Mouse (Mus musculus): ENCODE measurements at regions not wholly inside any gene's neighbourhood (a gene's known extent, or its start where the extent isn't known, plus 50 kb on each side); places are given as distances from the start of the nearest gene placed in this dataset.
A peak's percentile ranks its signal among the peaks of the same experiment; 100 is the strongest.

- H3K36me3 ChIP-seq (ENCODE audit: control insufficient read depth, insufficient read depth, low read length) = no peaks in the 10 kb centered on the region
- no peak overlapping the region for H3K9ac ChIP-seq (ENCODE audit: low read length)
- no peaks in the 10 kb centered on the region for H3K4me1 ChIP-seq (ENCODE audit: control insufficient read depth, insufficient read depth, low read length)
- ATAC-seq (ENCODE audit: insufficient number of reproducible peaks, low FRiP score, low TSS enrichment, low read depth) = no peak
- no peak for DNase-seq (ENCODE audit: low spot score)
- H3K9me3 ChIP-seq (ENCODE audit: control insufficient read depth, low read length) = no peaks in the 10 kb centered on the region
- H3K4me2 ChIP-seq (ENCODE audit: low read depth, severe bottlenecking) = no peak overlapping the region
- H3K4me3 ChIP-seq (ENCODE audit: low read depth, low read length) = no peak overlapping the region
- no peak overlapping the region for H3K27ac ChIP-seq (replicated peaks; ENCODE audit: low read depth, low read length)
- no peaks in the 10 kb centered on the region for H3K27me3 ChIP-seq (ENCODE audit: control insufficient read depth, insufficient read depth, low read length)
These were observed 346.1 kb upstream of the Gm26657 start for GRCm38 (mm10) chr4:56393793-56394192.

GRCm38 (mm10) chr4:56387051-56387450 is 352.8 kb upstream of the Gm26657 start:
- H3K9ac ChIP-seq (ENCODE audit: low read length) = no peak overlapping the region
- no peak for ATAC-seq (ENCODE audit: insufficient number of reproducible peaks, low FRiP score, low TSS enrichment, low read depth)

DNA sequence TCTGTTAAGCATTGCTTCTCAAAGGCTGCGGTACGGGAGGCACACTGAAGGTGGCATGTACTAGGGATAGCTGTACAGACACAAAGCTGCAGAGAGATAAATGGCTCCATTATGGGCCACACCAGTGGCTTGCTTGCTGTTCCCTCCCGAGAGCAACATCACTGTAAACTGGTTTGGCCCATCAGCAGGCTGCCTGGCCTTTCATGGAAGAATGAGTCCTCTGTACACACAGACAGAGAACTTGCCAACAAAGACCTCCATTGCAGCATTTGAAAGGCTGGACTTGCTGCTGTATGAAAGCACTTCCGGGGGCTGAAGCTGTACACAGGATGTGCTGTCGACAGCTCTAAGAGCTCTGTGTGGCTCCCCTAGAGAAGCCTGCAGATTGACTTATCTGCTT is 364.1 kb upstream of the Gm26657 start:
- Histone ChIP-seq H3K27me3 (ENCODE audit: control insufficient read depth, insufficient read depth, low read length) (no peaks in the 10 kb centered on the region), H3K27ac (replicated peaks; ENCODE audit: low read depth, low read length) (no peak overlapping the region), H3K9ac (ENCODE audit: low read length) (no peak overlapping the region), H3K9me3 (ENCODE audit: control insufficient read depth, low read length) (no peaks in the 10 kb centered on the region), H3K4me3 (ENCODE audit: low read depth, low read length) (no peak overlapping the region), H3K4me1 (ENCODE audit: control insufficient read depth, insufficient read depth, low read length) (no peaks in the 10 kb centered on the region), H3K4me2 (ENCODE audit: low read depth, severe bottlenecking) (no peak overlapping the region), H3K36me3 (ENCODE audit: control insufficient read depth, insufficient read depth, low read length) (no peaks in the 10 kb centered on the region)
- no peak for ATAC-seq (ENCODE audit: insufficient number of reproducible peaks, low FRiP score, low TSS enrichment, low read depth)
- WGBS = 65% methylated on average over 5 of the region's 5 CpGs
- DNase-seq (ENCODE audit: low spot score) = peak; percentile 23

More at GRCm38 (mm10) chr4:56387051-56387450, 352.8 kb upstream of the Gm26657 start:
- no peak overlapping the region for H3K4me3 ChIP-seq (ENCODE audit: low read depth, low read length)
- no peak overlapping the region for H3K27ac ChIP-seq (replicated peaks; ENCODE audit: low read depth, low read length)
- 74% methylated on average over 3 of the region's 3 CpGs for WGBS
- no peaks in the 10 kb centered on the region for H3K36me3 ChIP-seq (ENCODE audit: control insufficient read depth, insufficient read depth, low read length)
- H3K27me3 ChIP-seq (ENCODE audit: control insufficient read depth, insufficient read depth, low read length) = no peaks in the 10 kb centered on the region
- no peak overlapping the region for H3K4me2 ChIP-seq (ENCODE audit: low read depth, severe bottlenecking)
- no peaks in the 10 kb centered on the region for H3K4me1 ChIP-seq (ENCODE audit: control insufficient read depth, insufficient read depth, low read length)
- DNase-seq (ENCODE audit: low spot score) = no peak
- H3K9me3 ChIP-seq (ENCODE audit: control insufficient read depth, low read length) = no peaks in the 10 kb centered on the region

GRCm38 (mm10) chr4:56374466-56374865 is 365.4 kb upstream of the Gm26657 start:
- no peaks in the 10 kb centered on the region for H3K27me3 ChIP-seq (ENCODE audit: control insufficient read depth, insufficient read depth, low read length)
- H3K36me3 ChIP-seq (ENCODE audit: control insufficient read depth, insufficient read depth, low read length) = no peaks in the 10 kb centered on the region
- 89% methylated on average over 3 of the region's 3 CpGs for WGBS
- H3K9me3 ChIP-seq (ENCODE audit: control insufficient read depth, low read length) = no peaks in the 10 kb centered on the region
- no peak overlapping the region for H3K4me2 ChIP-seq (ENCODE audit: low read depth, severe bottlenecking)
- H3K4me1 ChIP-seq (ENCODE audit: control insufficient read depth, insufficient read depth, low read length) = no peaks in the 10 kb centered on the region
- DNase-seq (ENCODE audit: low spot score) (peak; percentile 24), ATAC-seq (ENCODE audit: insufficient number of reproducible peaks, low FRiP score, low TSS enrichment, low read depth) (no peak)
- no peak overlapping the region for H3K27ac ChIP-seq (replicated peaks; ENCODE audit: low read depth, low read length)
- no peak overlapping the region for H3K9ac ChIP-seq (ENCODE audit: low read length)
- no peak overlapping the region for H3K4me3 ChIP-seq (ENCODE audit: low read depth, low read length)

- Histone ChIP-seq H3K4me2 (ENCODE audit: low read depth, severe bottlenecking) (no peak overlapping the region), H3K27me3 (ENCODE audit: control insufficient read depth, insufficient read depth, low read length) (no peaks in the 10 kb centered on the region), H3K27ac (replicated peaks; ENCODE audit: low read depth, low read length) (no peak overlapping the region), H3K9ac (ENCODE audit: low read length) (no peak overlapping the region), H3K4me3 (ENCODE audit: low read depth, low read length) (no peak overlapping the region), H3K36me3 (ENCODE audit: control insufficient read depth, insufficient read depth, low read length) (no peaks in the 10 kb centered on the region), H3K9me3 (ENCODE audit: control insufficient read depth, low read length) (no peaks in the 10 kb centered on the region), H3K4me1 (ENCODE audit: control insufficient read depth, insufficient read depth, low read length) (no peaks in the 10 kb centered on the region)
- no peak for DNase-seq (ENCODE audit: low spot score)
- no peak for ATAC-seq (ENCODE audit: insufficient number of reproducible peaks, low FRiP score, low TSS enrichment, low read depth)
- whole genome bisulfite sequencing = 72% methylated on average over 4 of the region's 4 CpGs
These were observed 366.1 kb upstream of the Gm26657 start for GRCm38 (mm10) chr4:56373746-56374145.

GRCm38 (mm10) chr4:56373167-56373566 is 366.7 kb upstream of the Gm26657 start:
- Histone ChIP-seq H3K27ac (replicated peaks; ENCODE audit: low read depth, low read length) (no peak overlapping the region), H3K27me3 (ENCODE audit: control insufficient read depth, insufficient read depth, low read length) (no peaks in the 10 kb centered on the region), H3K4me3 (ENCODE audit: low read depth, low read length) (no peak overlapping the region), H3K4me2 (ENCODE audit: low read depth, severe bottlenecking) (no peak overlapping the region), H3K9ac (ENCODE audit: low read length) (no peak overlapping the region), H3K36me3 (ENCODE audit: control insufficient read depth, insufficient read depth, low read length) (no peaks in the 10 kb centered on the region), H3K4me1 (ENCODE audit: control insufficient read depth, insufficient read depth, low read length) (no peaks in the 10 kb centered on the region), H3K9me3 (ENCODE audit: control insufficient read depth, low read length) (no peaks in the 10 kb centered on the region)
- ATAC-seq (ENCODE audit: insufficient number of reproducible peaks, low FRiP score, low TSS enrichment, low read depth) (no peak), DNase-seq (ENCODE audit: low spot score) (no peak)
- WGBS = 68% methylated on average over 4 of the region's 4 CpGs

DNA sequence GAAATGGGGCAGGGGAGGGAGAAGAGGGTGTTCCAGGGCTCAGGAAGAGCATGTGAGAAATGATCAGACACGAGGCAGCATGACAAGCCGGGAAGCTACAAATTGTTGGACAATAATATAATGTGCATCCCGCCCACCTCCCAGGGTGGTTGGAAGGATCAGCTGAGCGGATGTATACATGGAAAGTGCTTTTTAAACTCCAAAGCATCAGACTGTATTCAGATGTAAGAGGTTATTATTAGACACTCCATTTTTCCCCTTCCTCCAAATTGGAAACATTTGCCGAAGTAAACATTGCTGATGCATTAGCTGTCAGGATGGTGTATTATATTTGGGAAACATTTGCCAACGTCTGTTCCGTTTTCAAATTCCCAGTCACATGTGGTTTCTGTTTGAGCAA is 367.2 kb upstream of the Gm26657 start:
- no peak overlapping the region for H3K27ac ChIP-seq (replicated peaks; ENCODE audit: low read depth, low read length)
- no peaks in the 10 kb centered on the region for H3K9me3 ChIP-seq (ENCODE audit: control insufficient read depth, low read length)
- DNase-seq (ENCODE audit: low spot score) (no peak), ATAC-seq (ENCODE audit: insufficient number of reproducible peaks, low FRiP score, low TSS enrichment, low read depth) (no peak)
- no peak overlapping the region for H3K4me2 ChIP-seq (ENCODE audit: low read depth, severe bottlenecking)
- WGBS = 57% methylated on average over 7 of the region's 7 CpGs
- no peaks in the 10 kb centered on the region for H3K36me3 ChIP-seq (ENCODE audit: control insufficient read depth, insufficient read depth, low read length)
- no peaks in the 10 kb centered on the region for H3K4me1 ChIP-seq (ENCODE audit: control insufficient read depth, insufficient read depth, low read length)
- H3K9ac ChIP-seq (ENCODE audit: low read length) = no peak overlapping the region
- H3K4me3 ChIP-seq (ENCODE audit: low read depth, low read length) = no peak overlapping the region
- no peaks in the 10 kb centered on the region for H3K27me3 ChIP-seq (ENCODE audit: control insufficient read depth, insufficient read depth, low read length)

- WGBS = 82% methylated on average over 6 of the region's 6 CpGs
- ATAC-seq (ENCODE audit: insufficient number of reproducible peaks, low FRiP score, low TSS enrichment, low read depth) = no peak
- no peaks in the 10 kb centered on the region for H3K9me3 ChIP-seq (ENCODE audit: control insufficient read depth, low read length)
These were observed 375.3 kb upstream of the Gm26657 start for GRCm38 (mm10) chr4:56364594-56364993.

DNA sequence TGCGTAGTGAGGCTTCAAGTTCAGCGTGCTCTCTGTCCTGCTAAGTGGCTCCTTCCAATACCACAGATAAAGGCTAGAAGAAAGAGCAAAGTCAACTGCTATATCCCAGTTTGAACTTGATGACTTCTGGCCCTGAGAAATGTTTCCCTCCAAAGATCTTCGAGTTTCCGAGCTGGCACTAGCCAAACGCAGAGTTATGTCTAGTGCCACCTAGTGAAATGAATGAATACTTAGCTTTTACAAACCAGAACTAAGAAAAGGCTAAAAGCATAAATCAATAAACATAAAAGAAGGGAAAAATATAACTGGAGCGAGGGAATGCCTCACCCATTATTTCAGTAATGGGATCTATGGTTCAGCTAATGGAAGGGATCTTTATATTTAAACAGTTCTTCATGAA is 377.7 kb upstream of the Gm26657 start:
- DNase-seq (ENCODE audit: low spot score) (peak; percentile 24), ATAC-seq (ENCODE audit: insufficient number of reproducible peaks, low FRiP score, low TSS enrichment, low read depth) (no peak)
- Histone ChIP-seq H3K4me1 (ENCODE audit: control insufficient read depth, insufficient read depth, low read length) (no peaks in the 10 kb centered on the region), H3K4me3 (ENCODE audit: low read depth, low read length) (no peak overlapping the region), H3K36me3 (ENCODE audit: control insufficient read depth, insufficient read depth, low read length) (no peaks in the 10 kb centered on the region), H3K9me3 (ENCODE audit: control insufficient read depth, low read length) (no peaks in the 10 kb centered on the region), H3K27me3 (ENCODE audit: control insufficient read depth, insufficient read depth, low read length) (no peaks in the 10 kb centered on the region), H3K27ac (replicated peaks; ENCODE audit: low read depth, low read length) (no peak overlapping the region), H3K4me2 (ENCODE audit: low read depth, severe bottlenecking) (no peak overlapping the region), H3K9ac (ENCODE audit: low read length) (no peak overlapping the region)
- 59% methylated on average over 6 of the region's 6 CpGs for WGBS

More at GRCm38 (mm10) chr4:56364594-56364993, 375.3 kb upstream of the Gm26657 start:
- no peaks in the 10 kb centered on the region for H3K36me3 ChIP-seq (ENCODE audit: control insufficient read depth, insufficient read depth, low read length)
- H3K4me3 ChIP-seq (ENCODE audit: low read depth, low read length) = no peak overlapping the region
- H3K4me1 ChIP-seq (ENCODE audit: control insufficient read depth, insufficient read depth, low read length) = no peaks in the 10 kb centered on the region
- no peaks in the 10 kb centered on the region for H3K27me3 ChIP-seq (ENCODE audit: control insufficient read depth, insufficient read depth, low read length)
- H3K4me2 ChIP-seq (ENCODE audit: low read depth, severe bottlenecking) = no peak overlapping the region
- H3K9ac ChIP-seq (ENCODE audit: low read length) = no peak overlapping the region
- DNase-seq (ENCODE audit: low spot score) = no peak
- H3K27ac ChIP-seq (replicated peaks; ENCODE audit: low read depth, low read length) = no peak overlapping the region

Data from limb, embryonic 11.5 days (tissue).